Mouse (Mus musculus): Measurements from ENCODE around the gene Alms1. TPM values are rescaled to one million over a fixed set of nuclear protein-coding genes. Genes with fewer than 3 reads are reported as not detected.
"Not testable (repeated sequence)": the region's sequence is repeated elsewhere in the genome, so short reads cannot be mapped to it uniquely, and the experiment has no call there.

Alms1 gene
- total and polyA plus RNA-seq, 3 experiments = 7.5 to 47.3 (median 8.8) TPM

GRCm38 (mm10) chr6:85633165-85633564 lies 45.8 kb downstream of the Alms1 start:
- DNase-seq (ENCODE audit: low read depth, low spot score) = no peak
- no peak overlapping the region for H3K9ac ChIP-seq (ENCODE audit: control insufficient read depth, low read depth, low read length, poor library complexity, severe bottlenecking)

DNA sequence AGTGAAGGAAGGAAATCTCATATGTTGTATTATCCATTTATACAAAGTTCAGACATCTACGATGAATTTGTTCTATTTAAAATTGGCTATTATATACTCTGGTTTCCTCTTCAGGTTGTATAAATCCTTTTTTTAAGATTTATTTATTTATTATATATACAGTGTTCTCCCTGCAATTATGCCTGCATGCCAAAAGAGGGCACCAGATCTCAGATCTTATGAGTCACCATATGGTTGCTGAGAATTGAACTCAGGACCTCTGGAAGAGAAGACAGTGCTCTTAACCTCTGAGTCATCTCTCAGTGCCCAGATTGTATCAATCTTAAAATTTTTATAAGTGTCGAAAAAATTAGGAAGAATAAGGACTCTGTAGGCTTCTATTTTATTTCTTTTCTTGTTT lies 65.9 kb downstream of the Alms1 start:
- Histone ChIP-seq H3K4me3 (ENCODE audit: control insufficient read depth in 1 of 2, insufficient read depth in 1 of 2, low read depth in 2 of 2, low read length in 2 of 2) (no peak overlapping the region), H3K9ac (ENCODE audit: control insufficient read depth, low read depth, low read length, poor library complexity, severe bottlenecking) (no peak overlapping the region), H3K9me3 (replicated peaks; ENCODE audit: insufficient read depth, low read length) (no peaks in the 10 kb centered on the region), H3K27me3 (ENCODE audit: control insufficient read depth in 1 of 2, insufficient read depth in 2 of 2, low read length in 2 of 2) (no peaks in the 10 kb centered on the region), H3K79me2 (ENCODE audit: control insufficient read depth, insufficient read depth, low read length, poor library complexity) (no peaks in the 10 kb centered on the region), H3K36me3 (ENCODE audit: control insufficient read depth in 1 of 2, insufficient read depth in 2 of 2, low read length in 2 of 2) (peaks cover 0 to 2% of the 10 kb centered on the region in 2 experiments; a peak in 2 of 4 replicates), H3K4me1 (ENCODE audit: control insufficient read depth in 1 of 2, insufficient read depth in 2 of 2, low read length in 2 of 2) (no peaks in the 10 kb centered on the region), H3K27ac (ENCODE audit: control insufficient read depth, low read depth, low read length) (no peak overlapping the region)
- TF ChIP-seq E2F4 (IDR thresholded peaks at IDR 0.05; ENCODE audit: borderline replicate concordance, low read depth, low read length) = no peak
- TF ChIP-seq SMC3 (IDR thresholded peaks at IDR 0.05; ENCODE audit: low read depth, low read length) = 0 out of 2 replicates have a peak, but pooled peaks have one; percentile 8
- peak; percentile 9 to 40 (median 23); a peak in 3 of 6 replicates for TF ChIP-seq CTCF (IDR thresholded peaks at IDR 0.05 in 2 of 3, conservative IDR thresholded peaks at IDR 0.05 in 1 of 3; ENCODE audit: control insufficient read depth in 1 of 3, insufficient read depth in 1 of 3, low read depth in 2 of 3, low read length in 3 of 3, poor library complexity in 1 of 3, severe bottlenecking in 1 of 3)
- TF ChIP-seq RAD21 (IDR thresholded peaks at IDR 0.05; ENCODE audit: low read depth, low read length) = peak; percentile 21
- DNase-seq (ENCODE audit: low read depth, low spot score) = peak; percentile 54

More at GRCm38 (mm10) chr6:85633165-85633564, 45.8 kb downstream of the Alms1 start:
- no peaks in the 10 kb centered on the region for H3K4me1 ChIP-seq (ENCODE audit: control insufficient read depth in 1 of 2, insufficient read depth in 2 of 2, low read length in 2 of 2)
- no peaks in the 10 kb centered on the region for H3K79me2 ChIP-seq (ENCODE audit: control insufficient read depth, insufficient read depth, low read length, poor library complexity)
- no peaks in the 10 kb centered on the region for H3K9me3 ChIP-seq (replicated peaks; ENCODE audit: insufficient read depth, low read length)
- H3K36me3 ChIP-seq (ENCODE audit: control insufficient read depth in 1 of 2, insufficient read depth in 2 of 2, low read length in 2 of 2) = peaks cover 0 to 3% of the 10 kb centered on the region in 2 experiments; a peak in 2 of 4 replicates
- TF ChIP-seq ETS1 (IDR thresholded peaks at IDR 0.05; ENCODE audit: low read depth, low read length) = no peak
- H3K27me3 ChIP-seq (ENCODE audit: control insufficient read depth in 1 of 2, insufficient read depth in 2 of 2, low read length in 2 of 2) = no peaks in the 10 kb centered on the region
- no peak overlapping the region for H3K4me3 ChIP-seq (ENCODE audit: control insufficient read depth in 1 of 2, insufficient read depth in 1 of 2, low read depth in 2 of 2, low read length in 2 of 2)
- H3K27ac ChIP-seq (ENCODE audit: control insufficient read depth, low read depth, low read length) = no peak overlapping the region

- not testable (repeated sequence) for H3K79me2 ChIP-seq (ENCODE audit: control insufficient read depth, insufficient read depth, low read length, poor library complexity); DNase-seq (ENCODE audit: low read depth, low spot score); H3K9me3 ChIP-seq (replicated peaks; ENCODE audit: insufficient read depth, low read length); H3K27me3 ChIP-seq (ENCODE audit: control insufficient read depth in 1 of 2, insufficient read depth in 2 of 2, low read length in 2 of 2); H3K9ac ChIP-seq (ENCODE audit: control insufficient read depth, low read depth, low read length, poor library complexity, severe bottlenecking); H3K4me3 ChIP-seq (ENCODE audit: control insufficient read depth in 1 of 2, insufficient read depth in 1 of 2, low read depth in 2 of 2, low read length in 2 of 2); H3K27ac ChIP-seq (ENCODE audit: control insufficient read depth, low read depth, low read length); H3K36me3 ChIP-seq (ENCODE audit: control insufficient read depth in 1 of 2, insufficient read depth in 2 of 2, low read length in 2 of 2); H3K4me1 ChIP-seq (ENCODE audit: control insufficient read depth in 1 of 2, insufficient read depth in 2 of 2, low read length in 2 of 2)
Observed at GRCm38 (mm10) chr6:85701943-85702342, 114.6 kb downstream of the Alms1 start.

- not testable (repeated sequence) for H3K9ac ChIP-seq (ENCODE audit: control insufficient read depth, low read depth, low read length, poor library complexity, severe bottlenecking); DNase-seq (ENCODE audit: low read depth, low spot score); H3K27ac ChIP-seq (ENCODE audit: control insufficient read depth, low read depth, low read length); H3K4me3 ChIP-seq (ENCODE audit: control insufficient read depth in 1 of 2, insufficient read depth in 1 of 2, low read depth in 2 of 2, low read length in 2 of 2); H3K79me2 ChIP-seq (ENCODE audit: control insufficient read depth, insufficient read depth, low read length, poor library complexity); H3K36me3 ChIP-seq (ENCODE audit: control insufficient read depth in 1 of 2, insufficient read depth in 2 of 2, low read length in 2 of 2); H3K9me3 ChIP-seq (replicated peaks; ENCODE audit: insufficient read depth, low read length); H3K4me1 ChIP-seq (ENCODE audit: control insufficient read depth in 1 of 2, insufficient read depth in 2 of 2, low read length in 2 of 2); H3K27me3 ChIP-seq (ENCODE audit: control insufficient read depth in 1 of 2, insufficient read depth in 2 of 2, low read length in 2 of 2)
Observed at GRCm38 (mm10) chr6:85709206-85709605, 121.9 kb downstream of the Alms1 start.

- not testable (repeated sequence) for H3K79me2 ChIP-seq (ENCODE audit: control insufficient read depth, insufficient read depth, low read length, poor library complexity); H3K9me3 ChIP-seq (replicated peaks; ENCODE audit: insufficient read depth, low read length); H3K36me3 ChIP-seq (ENCODE audit: control insufficient read depth in 1 of 2, insufficient read depth in 2 of 2, low read length in 2 of 2); DNase-seq (ENCODE audit: low read depth, low spot score); H3K9ac ChIP-seq (ENCODE audit: control insufficient read depth, low read depth, low read length, poor library complexity, severe bottlenecking); H3K27ac ChIP-seq (ENCODE audit: control insufficient read depth, low read depth, low read length); H3K4me1 ChIP-seq (ENCODE audit: control insufficient read depth in 1 of 2, insufficient read depth in 2 of 2, low read length in 2 of 2); H3K27me3 ChIP-seq (ENCODE audit: control insufficient read depth in 1 of 2, insufficient read depth in 2 of 2, low read length in 2 of 2); H3K4me3 ChIP-seq (ENCODE audit: control insufficient read depth in 1 of 2, insufficient read depth in 1 of 2, low read depth in 2 of 2, low read length in 2 of 2)
Observed at GRCm38 (mm10) chr6:85709607-85710006, 122.3 kb downstream of the Alms1 start.
